Mouse (Mus musculus): ENCODE measurements at regions not wholly inside any gene's neighbourhood (a gene's known extent, or its start where the extent isn't known, plus 50 kb on each side); places are given as distances from the start of the nearest gene placed in this dataset.

DNA sequence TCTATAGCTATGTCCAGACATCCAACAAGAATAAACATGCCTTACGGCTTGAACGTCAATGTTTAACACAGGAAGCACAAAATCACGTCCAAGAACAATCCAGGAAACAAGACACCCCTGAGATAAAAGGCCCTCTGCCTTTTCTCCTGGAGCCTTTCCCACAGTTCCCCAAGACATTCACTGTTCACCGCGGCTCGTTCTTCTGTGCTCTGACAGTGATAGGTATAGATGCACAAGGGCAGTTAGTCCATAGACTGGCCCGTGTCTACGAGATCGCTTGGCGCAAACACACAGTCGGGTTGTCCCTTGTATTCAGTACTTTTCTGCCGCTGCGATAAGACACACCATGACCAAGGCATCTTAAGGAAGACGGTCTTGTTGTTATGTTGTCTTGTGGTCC, 182.7 kb upstream of the Jmjd1c start:
- no peak for TF ChIP-seq POLR2A (IDR thresholded peaks at IDR 0.05; ENCODE audit: insufficient read depth, low read depth, low read length)
- TF ChIP-seq CTCF (IDR thresholded peaks at IDR 0.05; ENCODE audit: insufficient read depth, low read depth, low read length), result no peak
